Comparison of ENCODE assay signal across 8 mouse cellular contexts in the genomic region with DNA sequence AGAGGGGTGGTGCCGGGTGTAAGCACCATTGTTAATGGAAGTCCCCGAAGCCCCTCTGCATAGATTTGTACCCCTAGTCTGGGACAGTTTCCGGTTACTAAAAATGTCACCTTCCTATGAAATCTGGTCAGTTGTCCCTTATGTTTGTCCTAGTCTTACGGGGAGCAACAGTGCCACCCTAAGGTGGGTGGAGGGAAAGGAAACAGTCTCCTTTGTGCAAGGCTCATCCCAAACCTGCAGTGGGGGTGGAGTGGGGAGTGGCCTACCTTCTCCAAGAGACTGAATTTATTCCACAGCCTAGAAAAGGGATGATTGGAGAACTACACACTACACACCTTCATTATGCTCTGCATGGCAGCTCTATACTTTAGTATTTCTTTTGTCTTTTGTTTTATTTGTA. TPM values are rescaled to one million over a fixed set of nuclear protein-coding genes. Genes with fewer than 3 reads are reported as not detected.
DNase-seq lines count a peak whose midpoint lies in the region; ATAC-seq lines count a peak whose summit lies in the region.

No protein-coding gene starts in this region.

- intact Hi-C loops in heart, postnatal 25 days (cut with DNase I) = loop anchor here (10.0 kb wide), 1 partner anchor 152 kb away; no protein-coding TSS in a partner anchor

- peak; percentile 61; the same call in 1 of the 2 replicates for ATAC-seq in erythroblast, adult 5-6 weeks (replicated peaks; ENCODE audit: low FRiP score, poor library complexity, severe bottlenecking)
- ATAC-seq in monocyte, adult 5-6 weeks (replicated peaks; ENCODE audit: insufficient number of reproducible peaks, low FRiP score, low TSS enrichment, poor library complexity, severe bottlenecking) = no peak

- peak; percentile 48 for DNase-seq in heart, adult 8-10 months (ENCODE audit: low spot score)
- DNase-seq in heart, postnatal 25 days (ENCODE audit: low spot score) = no peak
- DNase-seq in CD4-positive, CD25-positive, alpha-beta regulatory T cell, adult 2 months (ENCODE audit: low read depth, low spot score) = peak; percentile 55
- peak; percentile 41 for DNase-seq in adrenal gland, postnatal 25 days
- peak; percentile 62 to 70 for DNase-seq in kidney, postnatal 4 days
- peak; percentile 29 for DNase-seq in mesoderm, embryonic 11.5 days (ENCODE audit: low read depth, low spot score)

RNA-seq across cellular contexts. Expression of a gene that starts 55.3 kb away (rescaled TPM):
- total RNA-seq in heart, adult 8-10 months (2022) = 10 to 100 TPM; 16.6 to 19.7 (median 16.8) TPM
- total RNA-seq in heart, postnatal 25 days (2021) = 10 to 100 TPM; 14.5 to 16.6 TPM
- total RNA-seq in adrenal gland, postnatal 25 days (2021) = 19.9 and 21.3 TPM in 2 replicates
- total RNA-seq in erythroblast, adult 5-6 weeks (2015; ENCODE audit: low replicate concordance) = 78.4 and 136 TPM in 2 replicates
- 84.1 and 125 TPM in 2 replicates for total RNA-seq in erythroblast, adult 5-6 weeks (2017; ENCODE audit: low replicate concordance)
- 15.1 to 33.2 TPM (median 15.3 TPM) in 3 replicates for total RNA-seq in monocyte, adult 5-6 weeks (2017)
